Mouse (Mus musculus) olfactory bulb, adult 2 months (tissue): Measurements from ENCODE around the gene BC028528.

Source experiments
- CTCF ChIP-seq: fragments of 200-500 bp; IDR thresholded peaks from 2 replicates; pipeline ENCODE4 v1.5.1; 2012; ENCODE audit warnings: low read depth, mild to moderate bottlenecking, low read length, moderate library complexity; ENCODE audit not compliant: insufficient read depth
- POLR2A ChIP-seq: fragments of 200-500 bp; IDR thresholded peaks from 2 replicates; pipeline ENCODE4 v1.6.1; 2012; ENCODE audit warnings: mild to moderate bottlenecking, low read depth, low read length, moderate library complexity; ENCODE audit not compliant: insufficient read depth

DNA sequence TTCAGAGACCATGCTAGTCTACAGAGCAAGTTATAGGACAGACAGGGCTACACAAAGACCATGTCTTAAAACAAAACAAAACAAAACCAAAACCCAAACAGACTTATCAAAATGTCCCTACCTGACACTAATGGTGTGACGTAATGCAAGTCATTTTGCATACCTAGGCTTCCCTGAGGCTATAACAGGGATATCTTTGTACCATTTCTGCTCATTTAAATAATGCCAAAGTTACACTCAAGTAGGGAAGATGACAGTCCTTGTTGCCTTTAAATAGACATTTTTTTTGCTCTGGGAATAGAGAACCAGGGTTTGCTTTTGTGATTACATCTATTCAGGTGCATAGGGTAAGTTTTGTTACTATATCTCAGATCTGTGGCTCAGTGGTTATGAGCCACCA lies 39.7 kb upstream of the BC028528 start:
- TF ChIP-seq CTCF (no peak), POLR2A (no peak)
